Mouse (Mus musculus) midbrain, embryonic 10.5 days (tissue): ENCODE results near the gene Gtpbp10. TPM values are rescaled to one million over a fixed set of nuclear protein-coding genes. Genes with fewer than 3 reads are reported as not detected.

Experiments used
- DNase-seq: peaks from one replicate; pipeline ENCODE4 v3.0.0-alpha.2; 2017; ENCODE audit warnings: low spot score
- H3K27ac ChIP-seq: fragments of 300-500 bp; sonication (generic); replicated peaks from 2 replicates; pipeline ENCODE4 v1.5.1; 2016; ENCODE audit warnings: mild to moderate bottlenecking
- H3K27me3 ChIP-seq: fragments of 300-500 bp; sonication (generic); 2 replicates; pipeline ENCODE4 v1.6.1; 2016; ENCODE audit warnings: low read depth, mild to moderate bottlenecking; ENCODE audit not compliant: poor library complexity, severe bottlenecking
- H3K36me3 ChIP-seq: fragments of 300-500 bp; sonication (generic); 2 replicates; pipeline ENCODE4 v1.6.1; 2016; ENCODE audit warnings: mild to moderate bottlenecking, moderate library complexity
- H3K4me1 ChIP-seq: fragments of 300-500 bp; sonication (generic); 2 replicates; pipeline ENCODE4 v1.6.1; 2016
- H3K4me3 ChIP-seq: fragments of 300-500 bp; sonication (generic); 2 replicates; pipeline ENCODE4 v1.5.1; 2016; ENCODE audit warnings: mild to moderate bottlenecking, moderate library complexity
- H3K9me3 ChIP-seq: fragments of 300-500 bp; sonication (generic); replicated peaks from 2 replicates; pipeline ENCODE4 v1.6.1; 2016; ENCODE audit warnings: mild to moderate bottlenecking
- WGBS: fragments of 180-500 bp; shearing (Covaris S2); methylation state at CpG from one replicate; pipeline ENCODE4 v1.1.7; 2016; 5-methylcytosine and 5-hydroxymethylcytosine counted together
- polyA plus RNA-seq: library from polyadenylated mRNA; unstranded; fragments of >200 nt; fragmentation: Nextera tagmentation; extraction: Ambion mirVana; gene quantifications from 2 replicates; pipeline ENCODE4 v1.2.1, GENCODE M21; 2016

Gene Gtpbp10
- 34.2 and 34.7 TPM in 2 replicates for polyA plus RNA-seq

GRCm38 (mm10) chr5:5559079-5559740, at the start of gene Gtpbp10:
Gtpbp10 (minus strand) TSS chr5:5559538.
- H3K9me3 ChIP-seq = no peaks in the 10 kb centered on the region
- peaks cover 15% of the 10 kb centered on the region for H3K4me1 ChIP-seq
- peak within 1 kb of the TSS; percentile 68 for H3K4me3 ChIP-seq
- peaks cover 17% of the 10 kb centered on the region for H3K36me3 ChIP-seq
- peak; percentile 94 for DNase-seq
- whole genome bisulfite sequencing = under 1% methylated on average over 43 of the region's 43 CpGs
- peak within 1 kb of the TSS; percentile 93 for H3K27ac ChIP-seq
- no peaks in the 10 kb centered on the region for H3K27me3 ChIP-seq

GRCm38 (mm10) chr5:5587686-5588085, 28.3 kb upstream of the Gtpbp10 start:
- Histone ChIP-seq H3K27me3 (no peaks in the 10 kb centered on the region), H3K36me3 (no peaks in the 10 kb centered on the region), H3K4me1 (no peaks in the 10 kb centered on the region), H3K9me3 (no peaks in the 10 kb centered on the region), H3K27ac (no peak overlapping the region), H3K4me3 (no peak overlapping the region)
- no peak for DNase-seq
- 84% methylated on average over 3 of the region's 3 CpGs for WGBS

GRCm38 (mm10) chr5:5573749-5574317, 14.5 kb upstream of the Gtpbp10 start, which contains the start of gene Gm8773:
Gm8773 (plus strand) TSS chr5:5573799.
- no peaks in the 10 kb centered on the region for H3K4me1 ChIP-seq
- DNase-seq = peak; percentile 67
- peak within 1 kb of the TSS; percentile 70 for H3K27ac ChIP-seq
- H3K9me3 ChIP-seq = no peaks in the 10 kb centered on the region
- 2% methylated on average over 24 of the region's 24 CpGs for WGBS
- peaks cover 27% of the 10 kb centered on the region for H3K27me3 ChIP-seq
- no peaks in the 10 kb centered on the region for H3K36me3 ChIP-seq
- peak within 1 kb of the TSS; percentile 67 for H3K4me3 ChIP-seq

GRCm38 (mm10) chr5:5562435-5562834, 3.1 kb upstream of the Gtpbp10 start:
- Histone ChIP-seq H3K4me1 (peaks cover 15% of the 10 kb centered on the region), H3K27me3 (no peaks in the 10 kb centered on the region), H3K4me3 (no peak overlapping the region), H3K36me3 (no peaks in the 10 kb centered on the region), H3K9me3 (no peaks in the 10 kb centered on the region), H3K27ac (no peak overlapping the region)
- DNase-seq = no peak
- 75% methylated on average over 3 of the region's 3 CpGs for WGBS

- peaks cover 15% of the 10 kb centered on the region for H3K4me1 ChIP-seq
- H3K27me3 ChIP-seq = no peaks in the 10 kb centered on the region
- no peak for DNase-seq
- no peaks in the 10 kb centered on the region for H3K9me3 ChIP-seq
- H3K4me3 ChIP-seq = no peak overlapping the region
- 75% methylated on average over 4 of the region's 4 CpGs for WGBS
- H3K36me3 ChIP-seq = no peaks in the 10 kb centered on the region
- no peak overlapping the region for H3K27ac ChIP-seq
Measured at GRCm38 (mm10) chr5:5561041-5561706, 1.8 kb upstream of the Gtpbp10 start.

GRCm38 (mm10) chr5:5559798-5560197, 460 bp upstream of the Gtpbp10 start:
- WGBS = 48% methylated on average over 8 of the region's 8 CpGs
- peaks cover 11% of the 10 kb centered on the region for H3K36me3 ChIP-seq
- H3K9me3 ChIP-seq = no peaks in the 10 kb centered on the region
- peak overlapping the region; percentile 68 for H3K4me3 ChIP-seq
- H3K4me1 ChIP-seq = peaks cover 15% of the 10 kb centered on the region
- no peaks in the 10 kb centered on the region for H3K27me3 ChIP-seq
- no peak for DNase-seq
- peak overlapping the region; percentile 93 for H3K27ac ChIP-seq

- H3K9me3 ChIP-seq = no peaks in the 10 kb centered on the region; the same call in 1 of the 2 replicates
- 79% methylated on average over 1 of the region's 1 CpGs for WGBS
- no peaks in the 10 kb centered on the region for H3K4me1 ChIP-seq
- H3K36me3 ChIP-seq = peaks cover 92% of the 10 kb centered on the region
- no peak overlapping the region for H3K4me3 ChIP-seq
- no peak overlapping the region for H3K27ac ChIP-seq
- no peak for DNase-seq
- no peaks in the 10 kb centered on the region for H3K27me3 ChIP-seq
Measured at GRCm38 (mm10) chr5:5551110-5551509, 8.2 kb downstream of the Gtpbp10 start.

GRCm38 (mm10) chr5:5540385-5540784, 19.0 kb downstream of the Gtpbp10 start:
- H3K27ac ChIP-seq = no peak overlapping the region
- H3K9me3 ChIP-seq = 0 out of 2 replicates have a peak, but pooled peaks cover 3% of the 10 kb centered on the region
- H3K36me3 ChIP-seq = peaks cover 91% of the 10 kb centered on the region
- peaks cover 2% of the 10 kb centered on the region; the same call in 1 of the 2 replicates for H3K4me1 ChIP-seq
- H3K27me3 ChIP-seq = no peaks in the 10 kb centered on the region
- WGBS = 55% methylated on average over 3 of the region's 3 CpGs
- H3K4me3 ChIP-seq = no peak overlapping the region
- DNase-seq = no peak

GRCm38 (mm10) chr5:5539771-5540170, 19.6 kb downstream of the Gtpbp10 start:
- 86% methylated on average over 3 of the region's 3 CpGs for WGBS
- DNase-seq = no peak
- H3K27me3 ChIP-seq = no peaks in the 10 kb centered on the region
- no peak overlapping the region for H3K4me3 ChIP-seq
- H3K36me3 ChIP-seq = peaks cover 87% of the 10 kb centered on the region
- H3K9me3 ChIP-seq = 0 out of 2 replicates have a peak, but pooled peaks cover 3% of the 10 kb centered on the region
- peaks cover 2% of the 10 kb centered on the region; the same call in 1 of the 2 replicates for H3K4me1 ChIP-seq
- H3K27ac ChIP-seq = no peak overlapping the region

- no peak overlapping the region for H3K4me3 ChIP-seq
- no peak for DNase-seq
- H3K36me3 ChIP-seq = peaks cover 50% of the 10 kb centered on the region
- WGBS = 92% methylated on average over 1 of the region's 1 CpGs
- H3K4me1 ChIP-seq = peaks cover 2% of the 10 kb centered on the region; the same call in 1 of the 2 replicates
- no peak overlapping the region for H3K27ac ChIP-seq
- H3K9me3 ChIP-seq = 0 out of 2 replicates have a peak, but pooled peaks cover 3% of the 10 kb centered on the region
- H3K27me3 ChIP-seq = no peaks in the 10 kb centered on the region
Measured at GRCm38 (mm10) chr5:5536131-5536530, 23.2 kb downstream of the Gtpbp10 start.

- WGBS = 91% methylated on average over 3 of the region's 3 CpGs
- Histone ChIP-seq H3K4me3 (no peak overlapping the region), H3K27ac (no peak overlapping the region), H3K36me3 (peaks cover 27% of the 10 kb centered on the region), H3K9me3 (0 out of 2 replicates have a peak, but pooled peaks cover 3% of the 10 kb centered on the region), H3K27me3 (no peaks in the 10 kb centered on the region), H3K4me1 (no peaks in the 10 kb centered on the region)
- no peak for DNase-seq
Measured at GRCm38 (mm10) chr5:5533656-5534420, 25.5 kb downstream of the Gtpbp10 start.

GRCm38 (mm10) chr5:5515411-5515810, 43.9 kb downstream of the Gtpbp10 start:
- peaks cover 12% of the 10 kb centered on the region for H3K36me3 ChIP-seq
- peaks cover 17% of the 10 kb centered on the region for H3K4me1 ChIP-seq
- no peak for DNase-seq
- H3K9me3 ChIP-seq = no peaks in the 10 kb centered on the region
- no peak overlapping the region for H3K27ac ChIP-seq
- H3K27me3 ChIP-seq = no peaks in the 10 kb centered on the region
- H3K4me3 ChIP-seq = peak overlapping the region; percentile 85; the same call in 1 of the 2 replicates
- WGBS = 79% methylated on average over 5 of the region's 5 CpGs
